Mouse (Mus musculus) splenic B cell, adult 2 months (primary cell): ENCODE measurements around the gene Spon1.
A peak's percentile ranks its signal among the peaks of the same experiment; 100 is the strongest.

Source experiments
- DNase-seq: peaks from one replicate; pipeline ENCODE4 v3.0.0-alpha.2; 2011; ENCODE audit warnings: low read depth, low spot score
- H3K27me3 ChIP-seq: 2 replicates; pipeline ENCODE4 v1.6.1; 2012; ENCODE audit warnings: mild to moderate bottlenecking, low read length, moderate library complexity, mixed read lengths; ENCODE audit not compliant: control insufficient read depth, poor library complexity, insufficient read depth, severe bottlenecking
- H3K36me3 ChIP-seq: 2 replicates; pipeline ENCODE4 v1.6.1; 2012; ENCODE audit warnings: mild to moderate bottlenecking, low read length, moderate library complexity, mixed read lengths; ENCODE audit not compliant: control insufficient read depth, poor library complexity, insufficient read depth, severe bottlenecking

The Spon1 gene

GRCm38 (mm10) chr7:114045814-114046213 lies 280.0 kb downstream of the Spon1 start:
- H3K36me3 ChIP-seq, result peaks cover 19% of the 10 kb centered on the region
- no peaks in the 10 kb centered on the region for H3K27me3 ChIP-seq
- no peak for DNase-seq

- Histone ChIP-seq H3K36me3 (peaks cover 15% of the 10 kb centered on the region; the same call in 1 of the 2 replicates), H3K27me3 (no peaks in the 10 kb centered on the region)
- no peak for DNase-seq
These were observed 287.9 kb downstream of the Spon1 start for GRCm38 (mm10) chr7:114053720-114054119.

- DNase-seq, result no peak
- Histone ChIP-seq H3K36me3 (peaks cover 8% of the 10 kb centered on the region; the same call in 1 of the 2 replicates), H3K27me3 (no peaks in the 10 kb centered on the region)
These were observed 292.4 kb downstream of the Spon1 start for GRCm38 (mm10) chr7:114058166-114058565.

- no peak for DNase-seq
- Histone ChIP-seq H3K36me3 (peaks cover 8% of the 10 kb centered on the region; the same call in 1 of the 2 replicates), H3K27me3 (no peaks in the 10 kb centered on the region)
These were observed 293.2 kb downstream of the Spon1 start for GRCm38 (mm10) chr7:114058927-114059441.

- no peaks in the 10 kb centered on the region for H3K27me3 ChIP-seq
- no peak for DNase-seq
- peaks cover 5% of the 10 kb centered on the region; the same call in 1 of the 2 replicates for H3K36me3 ChIP-seq
These were observed 294.6 kb downstream of the Spon1 start for GRCm38 (mm10) chr7:114060445-114060844.

GRCm38 (mm10) chr7:114062451-114062850 lies 296.7 kb downstream of the Spon1 start:
- DNase-seq, result no peak
- H3K36me3 ChIP-seq, result peaks cover 1% of the 10 kb centered on the region; the same call in 1 of the 2 replicates
- no peaks in the 10 kb centered on the region for H3K27me3 ChIP-seq

GRCm38 (mm10) chr7:114063534-114063933 lies 297.7 kb downstream of the Spon1 start:
- H3K27me3 ChIP-seq, result no peaks in the 10 kb centered on the region
- no peaks in the 10 kb centered on the region; the same call in 1 of the 2 replicates for H3K36me3 ChIP-seq
- DNase-seq, result no peak

GRCm38 (mm10) chr7:114063966-114064365 lies 298.2 kb downstream of the Spon1 start:
- DNase-seq, result no peak

GRCm38 (mm10) chr7:114065407-114066185 lies 299.8 kb downstream of the Spon1 start:
- no peaks in the 10 kb centered on the region for H3K36me3 ChIP-seq
- DNase-seq, result no peak
- H3K27me3 ChIP-seq, result no peaks in the 10 kb centered on the region

More at GRCm38 (mm10) chr7:114063966-114064365, 298.2 kb downstream of the Spon1 start:
- H3K27me3 ChIP-seq, result no peaks in the 10 kb centered on the region
- no peaks in the 10 kb centered on the region; the same call in 1 of the 2 replicates for H3K36me3 ChIP-seq

GRCm38 (mm10) chr7:114066529-114067178 lies 300.9 kb downstream of the Spon1 start:
- Histone ChIP-seq H3K36me3 (no peaks in the 10 kb centered on the region), H3K27me3 (no peaks in the 10 kb centered on the region)
- peak; percentile 90 for DNase-seq

- Histone ChIP-seq H3K36me3 (no peaks in the 10 kb centered on the region), H3K27me3 (no peaks in the 10 kb centered on the region)
- peak; percentile 90 for DNase-seq
These were observed 303.2 kb downstream of the Spon1 start for GRCm38 (mm10) chr7:114068956-114069533.

- H3K27me3 ChIP-seq, result no peaks in the 10 kb centered on the region
- DNase-seq, result peak; percentile 67
These were observed 304.1 kb downstream of the Spon1 start for GRCm38 (mm10) chr7:114069726-114070457.

GRCm38 (mm10) chr7:114070458-114070840 lies 304.7 kb downstream of the Spon1 start:
- no peaks in the 10 kb centered on the region for H3K27me3 ChIP-seq
- no peak for DNase-seq
- H3K36me3 ChIP-seq, result no peaks in the 10 kb centered on the region

More at GRCm38 (mm10) chr7:114069726-114070457, 304.1 kb downstream of the Spon1 start:
- no peaks in the 10 kb centered on the region for H3K36me3 ChIP-seq

- H3K36me3 ChIP-seq, result no peaks in the 10 kb centered on the region
- no peaks in the 10 kb centered on the region for H3K27me3 ChIP-seq
- DNase-seq, result no peak
These were observed 305.6 kb downstream of the Spon1 start for GRCm38 (mm10) chr7:114071395-114071794.
